Mouse (Mus musculus): ENCODE measurements around the gene Zfp825.
"Not testable (repeated sequence)": the region's sequence is repeated elsewhere in the genome, so short reads cannot be mapped to it uniquely, and the experiment has no call there.

Zfp825 gene

GRCm38 (mm10) chr13:74493911-74494679, at the start of gene Zfp825:
Gene Zfp825 (minus strand): TSS chr13:74493992.
- peak; percentile 72 for DNase-seq

GRCm38 (mm10) chr13:74535418-74535817, 41.6 kb upstream of the Zfp825 start:
- DNase-seq, result not testable (repeated sequence)

GRCm38 (mm10) chr13:74534864-74535263, 41.1 kb upstream of the Zfp825 start:
- peak; percentile 70 for DNase-seq

GRCm38 (mm10) chr13:74534096-74534495, 40.3 kb upstream of the Zfp825 start:
- DNase-seq, result no peak

GRCm38 (mm10) chr13:74531251-74531650, 37.5 kb upstream of the Zfp825 start:
- DNase-seq, result not testable (repeated sequence)

GRCm38 (mm10) chr13:74529372-74529715, 35.6 kb upstream of the Zfp825 start:
- DNase-seq, result not testable (repeated sequence)

- not testable (repeated sequence) for DNase-seq
Observed at GRCm38 (mm10) chr13:74528519-74529371, 35.0 kb upstream of the Zfp825 start.

- DNase-seq, result peak; percentile 76
Observed at GRCm38 (mm10) chr13:74522481-74523237, 28.9 kb upstream of the Zfp825 start.

- not testable (repeated sequence) for DNase-seq
Observed at GRCm38 (mm10) chr13:74522141-74522480, 28.3 kb upstream of the Zfp825 start.

GRCm38 (mm10) chr13:74507981-74508380, 14.2 kb upstream of the Zfp825 start:
- not testable (repeated sequence) for DNase-seq

GRCm38 (mm10) chr13:74502851-74503250, 9.1 kb upstream of the Zfp825 start:
- not testable (repeated sequence) for DNase-seq

GRCm38 (mm10) chr13:74499696-74500095, 5.9 kb upstream of the Zfp825 start:
- DNase-seq, result not testable (repeated sequence)

- not testable (repeated sequence) for DNase-seq
Observed at GRCm38 (mm10) chr13:74484326-74484725, 9.5 kb downstream of the Zfp825 start.

GRCm38 (mm10) chr13:74471468-74471867, 22.3 kb downstream of the Zfp825 start:
- not testable (repeated sequence) for DNase-seq

GRCm38 (mm10) chr13:74462699-74463385, 30.9 kb downstream of the Zfp825 start:
- peak; percentile 82 for DNase-seq

- not testable (repeated sequence) for DNase-seq
Observed at GRCm38 (mm10) chr13:74462318-74462698, 31.5 kb downstream of the Zfp825 start.

- no peak for DNase-seq
Observed at GRCm38 (mm10) chr13:74439895-74440294, 53.9 kb downstream of the Zfp825 start.

Measured in lung, postnatal 14 days (tissue).